Mouse (Mus musculus): ENCODE data around the gene Spop.

The Spop gene

GRCm38 (mm10) chr11:95521563-95521962 is 107.7 kb downstream of the Spop start:
- DNase-seq (ENCODE audit: low spot score): peak; percentile 63

- no peak for DNase-seq (ENCODE audit: low spot score)
Measured at GRCm38 (mm10) chr11:95527307-95527706, 113.4 kb downstream of the Spop start.

- no peak for DNase-seq (ENCODE audit: low spot score)
Measured at GRCm38 (mm10) chr11:95528231-95528630, 114.4 kb downstream of the Spop start.

- no peak for DNase-seq (ENCODE audit: low spot score)
Measured at GRCm38 (mm10) chr11:95532353-95533072, 118.6 kb downstream of the Spop start.

GRCm38 (mm10) chr11:95533484-95534160 is 119.7 kb downstream of the Spop start:
- DNase-seq (ENCODE audit: low spot score): peak; percentile 50

GRCm38 (mm10) chr11:95538378-95539104 is 124.7 kb downstream of the Spop start:
- no peak for DNase-seq (ENCODE audit: low spot score)

- no peak for DNase-seq (ENCODE audit: low spot score)
Measured at GRCm38 (mm10) chr11:95540637-95541385, 126.9 kb downstream of the Spop start.

Measured in layer of hippocampus, adult 9-10 months (tissue).